Mouse (Mus musculus): ENCODE results near the gene Rgs11. TPM values are rescaled to one million over a fixed set of nuclear protein-coding genes. Genes with fewer than 3 reads are reported as not detected.

The Rgs11 gene
- polyA plus RNA-seq, 1 experiment: 0.03 TPM

DNA sequence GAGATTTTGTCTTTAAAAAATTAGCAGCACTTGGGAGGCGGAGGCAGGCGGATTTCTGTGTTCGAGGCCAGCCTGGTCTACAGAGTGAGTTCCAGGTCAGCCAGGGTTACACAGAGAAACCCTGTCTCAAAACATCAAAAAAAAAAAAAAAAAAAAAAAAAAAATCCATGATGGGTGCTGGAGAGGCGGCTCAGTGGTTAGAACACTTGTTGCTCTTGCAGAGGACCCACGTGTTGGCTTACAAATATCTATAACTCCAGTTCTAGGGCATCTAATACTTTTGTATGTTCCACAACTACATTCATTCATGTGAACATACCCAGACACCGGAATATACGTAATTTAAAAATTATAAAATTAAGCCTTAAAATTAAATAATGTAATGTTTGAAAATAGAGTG is 52.6 kb downstream of the Rgs11 start:
- H3K9me3 ChIP-seq (ENCODE audit: control insufficient read depth, low read length): no peaks in the 10 kb centered on the region
- H3K4me3 ChIP-seq (replicated peaks): no peak overlapping the region
- H3K4me1 ChIP-seq (ENCODE audit: control insufficient read depth): peaks cover 28% of the 10 kb centered on the region
- H3K36me3 ChIP-seq (ENCODE audit: control insufficient read depth): peaks cover 55% of the 10 kb centered on the region
- TF ChIP-seq TAL1 (IDR thresholded peaks at IDR 0.05; ENCODE audit: low read length): no peak
- no peak for TF ChIP-seq GATA1 (IDR thresholded peaks at IDR 0.05; ENCODE audit: low read length)
- H3K27me3 ChIP-seq (ENCODE audit: control insufficient read depth): no peaks in the 10 kb centered on the region

Other genes with a start within 250 kb of the Rgs11 start
- gene Capn15, start 217.2 kb upstream of the Rgs11 start, polyA plus RNA-seq (2012): 6.2 and 6.3 TPM in 2 replicates
- 0.23 and 0.36 TPM in 2 replicates for gene Rab11fip3, start 133.4 kb upstream of the Rgs11 start, polyA plus RNA-seq (2012)
- gene Decr2, start 112.6 kb upstream of the Rgs11 start, polyA plus RNA-seq (2012): 0.02 TPM in 1 of 2 replicates, not detected in the other
- 5.5 and 9.0 TPM in 2 replicates for gene Nme4, start 107.3 kb upstream of the Rgs11 start, polyA plus RNA-seq (2012)
- 0.21 and 0.31 TPM in 2 replicates for gene Tmem8, start 89.7 kb upstream of the Rgs11 start, polyA plus RNA-seq (2012)
- gene Mrpl28, start 79.5 kb upstream of the Rgs11 start, polyA plus RNA-seq (2012): 28.4 and 31.6 TPM in 2 replicates
- gene Axin1, start 64.3 kb upstream of the Rgs11 start, polyA plus RNA-seq (2012): 3.2 and 3.3 TPM in 2 replicates
- gene Pdia2, start 3.9 kb upstream of the Rgs11 start, polyA plus RNA-seq (2012): 25.5 and 26.9 TPM in 2 replicates
- gene Arhgdig, start 4.8 kb downstream of the Rgs11 start, polyA plus RNA-seq (2012): 4.3 and 5.1 TPM in 2 replicates
- gene Fam234a, start 41.3 kb downstream of the Rgs11 start, polyA plus RNA-seq (2012): 0.09 and 0.15 TPM in 2 replicates
- gene Luc7l, start 49.9 kb downstream of the Rgs11 start, polyA plus RNA-seq (2012): 2.9 and 3.2 TPM in 2 replicates
- gene Neurl1b, start 211.9 kb downstream of the Rgs11 start, polyA plus RNA-seq (2012): not detected in 2 replicates